Mouse (Mus musculus): ENCODE results near the gene St6galnac1.

Gene St6galnac1

GRCm38 (mm10) chr11:116726156-116726555 lies 49.2 kb downstream of the St6galnac1 start:
- no peak for DNase-seq (ENCODE audit: low spot score in 2 of 2)

- DNase-seq (ENCODE audit: low spot score in 2 of 2): no peak
These were observed 50.0 kb downstream of the St6galnac1 start for GRCm38 (mm10) chr11:116725031-116725948.

GRCm38 (mm10) chr11:116723064-116723463 lies 52.2 kb downstream of the St6galnac1 start:
- DNase-seq (ENCODE audit: low spot score in 2 of 2): no peak

- no peak for DNase-seq (ENCODE audit: low spot score in 2 of 2)
These were observed 53.6 kb downstream of the St6galnac1 start for GRCm38 (mm10) chr11:116721548-116722271.

GRCm38 (mm10) chr11:116720319-116720865 lies 54.9 kb downstream of the St6galnac1 start:
- no peak for DNase-seq (ENCODE audit: low spot score in 2 of 2)
